Mouse (Mus musculus) embryonic facial prominence, embryonic 11.5 days (tissue): ENCODE results near the gene Cdc37l1. TPM values are rescaled to one million over a fixed set of nuclear protein-coding genes. Genes with fewer than 3 reads are reported as not detected.

Source experiments
- ATAC-seq: fragments of 200-750 bp; cut with Nextera tagmentation; replicated peaks from 2 replicates; pipeline ENCODE4 v1.8.0; 2017; ENCODE audit warnings: low read depth; ENCODE audit not compliant: insufficient number of reproducible peaks, low FRiP score, low TSS enrichment
- DNase-seq: peaks from one replicate; pipeline ENCODE4 v3.0.0-alpha.2; 2015; ENCODE audit warnings: low spot score
- H3K27ac ChIP-seq: fragments of 300-500 bp; sonication (generic); replicated peaks from 2 replicates; pipeline ENCODE4 v1.5.1; 2014; ENCODE audit warnings: mild to moderate bottlenecking, low read depth, low read length, control low read depth
- H3K27me3 ChIP-seq: fragments of 300-500 bp; sonication (generic); 2 replicates; pipeline ENCODE4 v1.6.1; 2014; ENCODE audit warnings: mild to moderate bottlenecking, low read length, moderate library complexity, mixed read lengths; ENCODE audit not compliant: control insufficient read depth, insufficient read depth
- H3K36me3 ChIP-seq: fragments of 300-500 bp; sonication (generic); replicated peaks from 2 replicates; pipeline ENCODE4 v1.6.1; 2014; ENCODE audit warnings: low read depth, mild to moderate bottlenecking, low read length, moderate library complexity, mixed read lengths; ENCODE audit not compliant: control insufficient read depth, insufficient read depth
- H3K4me1 ChIP-seq: fragments of 300-500 bp; sonication (generic); 2 replicates; pipeline ENCODE4 v1.6.1; 2014; ENCODE audit warnings: low read length, mixed read lengths; ENCODE audit not compliant: control insufficient read depth, insufficient read depth
- H3K4me2 ChIP-seq: fragments of 300-500 bp; sonication (generic); 2 replicates; pipeline ENCODE4 v1.6.1; 2014; ENCODE audit warnings: low read depth, mild to moderate bottlenecking, control low read depth, low read length, moderate library complexity
- H3K4me3 ChIP-seq: fragments of 300-500 bp; sonication (generic); 2 replicates; pipeline ENCODE4 v1.5.1; 2014; ENCODE audit warnings: low read depth, low read length, control low read depth
- H3K9ac ChIP-seq: fragments of 300-500 bp; sonication (generic); replicated peaks from 2 replicates; pipeline ENCODE4 v1.6.1; 2014; ENCODE audit warnings: mild to moderate bottlenecking, control low read depth, low read length
- H3K9me3 ChIP-seq: fragments of 300-500 bp; sonication (generic); replicated peaks from 2 replicates; pipeline ENCODE4 v1.6.1; 2016; ENCODE audit warnings: mild to moderate bottlenecking, low read length, inconsistent platforms, mixed read lengths; ENCODE audit not compliant: control insufficient read depth
- WGBS: fragments of 180-500 bp; shearing (Covaris S2); extraction: QIAGEN DNeasy Blood & Tissue Kit; methylation state at CpG from one replicate; pipeline ENCODE4 v1.1.7; 2014; 5-methylcytosine and 5-hydroxymethylcytosine counted together
- polyA plus RNA-seq: library from polyadenylated mRNA; unstranded; fragments of >200 nt; fragmentation: Nextera tagmentation; extraction: Ambion mirVana; gene quantifications from 2 replicates; pipeline ENCODE4 v1.2.1, GENCODE M21; 2014

Gene Cdc37l1
- polyA plus RNA-seq, 1 experiment from 2014 or later: 39.8 TPM

- Histone ChIP-seq H3K4me1 (no peaks in the 10 kb centered on the region), H3K9me3 (no peaks in the 10 kb centered on the region), H3K27me3 (no peaks in the 10 kb centered on the region), H3K4me3 (no peak overlapping the region), H3K4me2 (no peak overlapping the region), H3K9ac (no peak overlapping the region), H3K36me3 (peaks cover 10% of the 10 kb centered on the region), H3K27ac (no peak overlapping the region)
- WGBS: 71% methylated on average over 11 of the region's 11 CpGs
- ATAC-seq: no peak
- DNase-seq: no peak
Observed at GRCm38 (mm10) chr19:29024391-29024947, 34.3 kb downstream of the Cdc37l1 start.

GRCm38 (mm10) chr19:29031788-29032187 lies 41.6 kb downstream of the Cdc37l1 start:
- Histone ChIP-seq H3K4me1 (no peaks in the 10 kb centered on the region), H3K36me3 (no peaks in the 10 kb centered on the region), H3K9ac (no peak overlapping the region), H3K27ac (no peak overlapping the region), H3K4me3 (no peak overlapping the region), H3K9me3 (no peaks in the 10 kb centered on the region), H3K27me3 (no peaks in the 10 kb centered on the region), H3K4me2 (no peak overlapping the region)
- WGBS: 93% methylated on average over 3 of the region's 3 CpGs
- no peak for ATAC-seq
- no peak for DNase-seq

DNA sequence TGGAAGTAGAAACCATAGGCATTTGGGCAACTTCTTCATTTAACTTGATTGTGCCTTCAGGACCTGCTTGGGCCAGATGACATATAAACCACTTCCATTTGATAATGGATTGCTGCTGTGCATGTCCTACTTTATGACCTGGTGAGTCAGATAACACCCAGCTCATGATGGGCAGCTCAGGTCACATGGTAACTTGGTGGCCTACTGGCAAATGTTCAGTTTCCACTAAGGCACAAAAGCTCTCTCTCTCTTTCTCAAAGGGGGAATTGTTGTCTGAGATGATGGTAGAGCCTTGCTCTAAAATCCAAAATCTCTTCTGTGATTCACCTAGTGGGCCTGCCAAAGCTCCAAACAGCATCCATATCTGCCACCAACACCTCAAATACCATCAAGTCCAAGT lies 42.5 kb downstream of the Cdc37l1 start:
- Histone ChIP-seq H3K27me3 (no peaks in the 10 kb centered on the region), H3K4me2 (no peak overlapping the region), H3K4me1 (no peaks in the 10 kb centered on the region), H3K9me3 (no peaks in the 10 kb centered on the region), H3K27ac (no peak overlapping the region), H3K9ac (no peak overlapping the region), H3K4me3 (no peak overlapping the region), H3K36me3 (no peaks in the 10 kb centered on the region)
- ATAC-seq (no peak), DNase-seq (no peak)

DNA sequence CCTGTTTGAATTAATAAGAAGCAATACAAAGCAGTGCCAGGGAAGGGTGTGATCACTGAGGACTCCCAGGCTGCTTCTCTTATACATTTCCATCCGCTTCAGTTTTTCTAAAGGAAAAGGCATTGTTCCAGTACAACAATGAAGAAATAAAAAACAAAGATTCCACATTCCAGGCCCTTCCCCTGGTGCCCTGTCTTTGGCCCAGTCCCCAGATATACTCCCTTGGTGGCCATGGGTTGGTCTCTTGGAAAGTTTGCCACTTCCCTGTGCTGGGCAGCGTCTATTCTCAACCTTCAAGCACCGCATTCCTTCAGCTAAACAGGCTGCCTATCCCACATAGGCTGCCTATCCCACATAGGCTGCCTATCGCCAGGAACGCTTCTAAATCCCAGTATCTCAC lies 46.9 kb downstream of the Cdc37l1 start:
- 94% methylated on average over 5 of the region's 5 CpGs for WGBS
- H3K9ac ChIP-seq: no peak overlapping the region
- no peak overlapping the region for H3K4me3 ChIP-seq
- H3K4me1 ChIP-seq: no peaks in the 10 kb centered on the region
- no peak overlapping the region for H3K27ac ChIP-seq
- no peaks in the 10 kb centered on the region for H3K27me3 ChIP-seq
- DNase-seq (no peak), ATAC-seq (no peak)
- H3K4me2 ChIP-seq: no peak overlapping the region
- H3K36me3 ChIP-seq: no peaks in the 10 kb centered on the region
- H3K9me3 ChIP-seq: no peaks in the 10 kb centered on the region

DNA sequence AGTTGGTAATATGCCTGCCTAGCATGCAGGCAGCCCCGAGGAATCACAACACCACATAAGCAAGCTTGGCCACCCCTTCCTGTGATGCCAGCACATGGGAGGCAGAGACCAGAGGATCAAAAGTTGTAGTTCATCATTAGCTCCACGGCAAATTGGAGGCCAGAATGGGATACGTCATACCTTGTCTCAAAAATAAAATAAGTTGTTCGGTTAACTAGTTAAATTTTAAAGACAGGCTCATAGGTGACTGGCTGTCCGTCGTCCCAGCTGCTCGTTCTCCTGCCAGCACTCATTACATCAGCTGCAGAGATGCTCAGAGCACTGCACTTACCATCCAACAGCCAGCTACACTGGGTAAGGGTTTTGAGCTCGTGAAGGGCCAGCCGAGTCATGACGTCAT lies 47.4 kb downstream of the Cdc37l1 start:
- Histone ChIP-seq H3K4me3 (no peak overlapping the region), H3K27me3 (no peaks in the 10 kb centered on the region), H3K4me2 (no peak overlapping the region), H3K9me3 (no peaks in the 10 kb centered on the region), H3K27ac (no peak overlapping the region), H3K9ac (no peak overlapping the region), H3K4me1 (no peaks in the 10 kb centered on the region), H3K36me3 (no peaks in the 10 kb centered on the region)
- DNase-seq (no peak), ATAC-seq (no peak)
- 89% methylated on average over 10 of the region's 10 CpGs for WGBS

DNA sequence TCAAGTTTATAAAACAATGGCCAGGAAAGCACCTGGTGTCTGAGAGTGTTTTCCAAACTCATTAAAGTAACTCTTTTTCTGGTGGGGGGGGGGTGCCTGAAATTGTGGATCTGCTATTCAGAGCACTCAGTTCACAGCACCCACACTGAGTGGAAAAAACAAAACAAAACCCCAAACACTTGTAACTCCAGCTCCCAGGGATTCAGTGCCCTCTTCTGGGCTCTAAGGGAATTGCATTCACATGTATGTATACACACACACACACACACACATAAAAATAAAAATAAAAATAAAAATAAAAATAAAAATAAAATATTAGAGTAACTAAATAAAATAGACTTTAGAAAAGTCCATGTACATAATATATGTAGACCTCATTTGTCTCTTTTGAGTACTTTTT lies 49.2 kb downstream of the Cdc37l1 start:
- H3K4me2 ChIP-seq: no peak overlapping the region
- H3K36me3 ChIP-seq: no peaks in the 10 kb centered on the region
- H3K27me3 ChIP-seq: no peaks in the 10 kb centered on the region
- H3K4me3 ChIP-seq: no peak overlapping the region
- DNase-seq: no peak
- no peaks in the 10 kb centered on the region for H3K4me1 ChIP-seq
- ATAC-seq: no peak
- H3K9me3 ChIP-seq: no peaks in the 10 kb centered on the region
- no peak overlapping the region for H3K9ac ChIP-seq
- H3K27ac ChIP-seq: no peak overlapping the region

- ATAC-seq (no peak), DNase-seq (no peak)
- no peak overlapping the region for H3K4me2 ChIP-seq
- H3K36me3 ChIP-seq: no peaks in the 10 kb centered on the region
- H3K9me3 ChIP-seq: no peaks in the 10 kb centered on the region
- no peaks in the 10 kb centered on the region for H3K4me1 ChIP-seq
- no peaks in the 10 kb centered on the region for H3K27me3 ChIP-seq
- WGBS: 86% methylated on average over 4 of the region's 4 CpGs
- H3K27ac ChIP-seq: no peak overlapping the region
- H3K9ac ChIP-seq: no peak overlapping the region
- no peak overlapping the region for H3K4me3 ChIP-seq
Observed at GRCm38 (mm10) chr19:29040206-29040605, 50.1 kb downstream of the Cdc37l1 start.

- Histone ChIP-seq H3K27ac (no peak overlapping the region), H3K4me1 (no peaks in the 10 kb centered on the region), H3K27me3 (no peaks in the 10 kb centered on the region), H3K4me3 (no peak overlapping the region), H3K4me2 (no peak overlapping the region), H3K9me3 (no peaks in the 10 kb centered on the region), H3K9ac (no peak overlapping the region), H3K36me3 (no peaks in the 10 kb centered on the region)
- WGBS: 77% methylated on average over 6 of the region's 6 CpGs
- DNase-seq: no peak
- ATAC-seq: no peak
Observed at GRCm38 (mm10) chr19:29042143-29042542, 52.0 kb downstream of the Cdc37l1 start.
